ENCODE assay signal across 8 mouse cellular contexts in genomic region chr5:45858368-45858767, GRCm38 (mm10). TPM values are rescaled to one million over a fixed set of nuclear protein-coding genes. Genes with fewer than 3 reads are reported as not detected.
DNase-seq lines count a peak whose midpoint lies in the region; ATAC-seq and TF ChIP-seq lines count a peak whose summit lies in the region.

No protein-coding gene starts in this region.

- no peaks in the 10 kb centered on the region for H3K36me3 ChIP-seq in neural tube, embryonic 11.5 days (ENCODE audit: control insufficient read depth, insufficient read depth, low read length)
- H3K36me3 ChIP-seq in liver, embryonic 13.5 days = no peaks in the 10 kb centered on the region
- H3K36me3 ChIP-seq in stomach, postnatal 0 days (ENCODE audit: control insufficient read depth, insufficient read depth, low read length) = no peaks in the 10 kb centered on the region

- peak overlapping the region; percentile 72 for H3K4me2 ChIP-seq in neural tube, embryonic 11.5 days (ENCODE audit: low read depth)
- H3K4me2 ChIP-seq in liver, embryonic 13.5 days = peak overlapping the region; percentile 93
- H3K4me2 ChIP-seq in stomach, postnatal 0 days (replicated peaks; ENCODE audit: low read depth) = peak overlapping the region; percentile 83; the same call in 1 of the 2 replicates

- 0 out of 2 replicates have a peak, but pooled peaks cover 4% of the 10 kb centered on the region for H3K4me1 ChIP-seq in neural tube, embryonic 11.5 days (ENCODE audit: control insufficient read depth, insufficient read depth, low read length)
- H3K4me1 ChIP-seq in liver, embryonic 13.5 days (replicated peaks) = peaks cover 21% of the 10 kb centered on the region
- no peaks in the 10 kb centered on the region for H3K4me1 ChIP-seq in stomach, postnatal 0 days (replicated peaks; ENCODE audit: control insufficient read depth, insufficient read depth)

- no peak for TF ChIP-seq EP300 in stomach, postnatal 0 days (optimal IDR thresholded peaks at IDR 0.05)

- H3K9me3 ChIP-seq in neural tube, embryonic 11.5 days (ENCODE audit: control insufficient read depth, low read length) = no peaks in the 10 kb centered on the region
- H3K9me3 ChIP-seq in liver, embryonic 13.5 days (replicated peaks) = no peaks in the 10 kb centered on the region
- no peaks in the 10 kb centered on the region for H3K9me3 ChIP-seq in stomach, postnatal 0 days (ENCODE audit: control insufficient read depth, low read length)

- no peak for TF ChIP-seq CTCF in gastrocnemius, adult 2 months (IDR thresholded peaks at IDR 0.05)
- no peak for TF ChIP-seq CTCF in stomach, postnatal 0 days (IDR thresholded peaks at IDR 0.05; ENCODE audit: low read depth)

- intact Hi-C loops in gastrocnemius, adult 2 months (cut with DNase I) = loop anchor here (5.0 to 10.0 kb wide), 3 partner anchors 96 to 366 kb away; partner anchors contain the start of gene Lap3
- intact Hi-C loops in gastrocnemius, postnatal 14 days (cut with DNase I; ENCODE audit: low total_unique reads) = no loop called here

- H3K27ac ChIP-seq in gastrocnemius, adult 2 months = 0 out of 2 replicates have a peak overlapping the region, but pooled peaks have one; percentile 97
- no peak overlapping the region for H3K27ac ChIP-seq in neural tube, embryonic 11.5 days (ENCODE audit: low read depth, low read length)
- H3K27ac ChIP-seq in liver, embryonic 13.5 days = no peak overlapping the region
- H3K27ac ChIP-seq in stomach, postnatal 0 days (replicated peaks) = no peak overlapping the region

- ATAC-seq in neural tube, embryonic 11.5 days (ENCODE audit: insufficient read depth, low FRiP score, low TSS enrichment) = no peak
- ATAC-seq in liver, embryonic 13.5 days (ENCODE audit: low read depth) = no peak
- ATAC-seq in stomach, postnatal 0 days (ENCODE audit: low FRiP score, low TSS enrichment) = no peak

- H3K9ac ChIP-seq in neural tube, embryonic 11.5 days (ENCODE audit: low read length) = no peak overlapping the region
- peak overlapping the region; percentile 91; the same call in 1 of the 2 replicates for H3K9ac ChIP-seq in liver, embryonic 13.5 days
- H3K9ac ChIP-seq in stomach, postnatal 0 days (ENCODE audit: low read length) = no peak overlapping the region

- peak overlapping the region; percentile 97 for H3K4me3 ChIP-seq in gastrocnemius, adult 2 months
- H3K4me3 ChIP-seq in neural tube, embryonic 11.5 days (ENCODE audit: low read depth, low read length) = 0 out of 2 replicates have a peak overlapping the region, but pooled peaks have one; percentile 98
- peak overlapping the region; percentile 91 for H3K4me3 ChIP-seq in liver, embryonic 13.5 days (replicated peaks)
- H3K4me3 ChIP-seq in stomach, postnatal 0 days (ENCODE audit: low read depth, low read length) = no peak overlapping the region

- 80% methylated on average over 2 of the region's 2 CpGs for WGBS in neural tube, embryonic 11.5 days
- WGBS in liver, embryonic 13.5 days (ENCODE audit: insufficient replicate concordance) = 76% methylated on average over 2 of the region's 2 CpGs
- WGBS in stomach, postnatal 0 days = 91% methylated on average over 2 of the region's 2 CpGs

- DNase-seq in gastrocnemius, adult 2 months = no peak
- DNase-seq in gastrocnemius, postnatal 14 days = no peak
- DNase-seq in neural tube, embryonic 11.5 days (ENCODE audit: low spot score) = no peak
- DNase-seq in neural tube, embryonic 10.5 days (ENCODE audit: extremely low spot score, low spot score) = no peak
- DNase-seq in liver, embryonic 13.5 days = no peak
- no peak for DNase-seq in stomach, postnatal 0 days (ENCODE audit: low spot score)
- DNase-seq in spleen, postnatal 4 days (ENCODE audit: low spot score in 2 of 2) = no peak
- no peak for DNase-seq in lung, postnatal 10 days

- H3K27me3 ChIP-seq in neural tube, embryonic 11.5 days (ENCODE audit: control insufficient read depth, insufficient read depth, low read length) = no peaks in the 10 kb centered on the region
- H3K27me3 ChIP-seq in liver, embryonic 13.5 days = no peaks in the 10 kb centered on the region
- no peaks in the 10 kb centered on the region for H3K27me3 ChIP-seq in stomach, postnatal 0 days (ENCODE audit: control insufficient read depth, insufficient read depth, low read length)

RNA-seq across cellular contexts. Expression of gene Lcorl, which starts 1.0 kb away (rescaled TPM):
- total RNA-seq in gastrocnemius, adult 2 months (2021) = 1 to 10 TPM; 5.4 to 6.3 TPM
- 10 to 100 TPM in 1 of 2 experiments, 1 to 10 TPM in 1; 8.1 to 10.3 TPM for total RNA-seq in gastrocnemius, postnatal 14 days (2021)
- polyA plus RNA-seq in neural tube, embryonic 11.5 days (2014; fragmentation: Nextera tagmentation; extraction: Ambion mirVana) = 39.8 and 47.5 TPM in 2 replicates
- polyA plus RNA-seq in liver, embryonic 13.5 days (2015; fragmentation: Nextera tagmentation; extraction: Ambion mirVana) = 6.3 and 7.1 TPM in 2 replicates
- 16.8 and 21.5 TPM in 2 replicates for polyA plus RNA-seq in stomach, postnatal 0 days (2015; fragmentation: Nextera tagmentation; extraction: Ambion mirVana)
